Mouse (Mus musculus) olfactory bulb, adult 2 months (tissue): ENCODE measurements around the gene Timd2. TPM values are rescaled to one million over a fixed set of nuclear protein-coding genes. Genes with fewer than 3 reads are reported as not detected.
"Not testable (repeated sequence)": the region's sequence is repeated elsewhere in the genome, so short reads cannot be mapped to it uniquely, and the experiment has no call there.

Experiments
- H3K27ac ChIP-seq: fragments of 200-500 bp; 2 replicates; pipeline ENCODE4 v1.5.1; 2012; ENCODE audit warnings: low read depth, low read length; ENCODE audit not compliant: insufficient read depth
- H3K4me1 ChIP-seq: fragments of 200-500 bp; 2 replicates; pipeline ENCODE4 v1.6.1; 2012; ENCODE audit warnings: low read length; ENCODE audit not compliant: control insufficient read depth, insufficient read depth
- H3K4me3 ChIP-seq: fragments of 200-500 bp; 2 replicates; pipeline ENCODE4 v1.5.1; 2012; ENCODE audit warnings: mild to moderate bottlenecking, low read depth, low read length, moderate library complexity; ENCODE audit not compliant: insufficient read depth
- CTCF ChIP-seq: fragments of 200-500 bp; IDR thresholded peaks from 2 replicates; pipeline ENCODE4 v1.5.1; 2012; ENCODE audit warnings: low read depth, mild to moderate bottlenecking, low read length, moderate library complexity; ENCODE audit not compliant: insufficient read depth
- POLR2A ChIP-seq: fragments of 200-500 bp; IDR thresholded peaks from 2 replicates; pipeline ENCODE4 v1.6.1; 2012; ENCODE audit warnings: mild to moderate bottlenecking, low read depth, low read length, moderate library complexity; ENCODE audit not compliant: insufficient read depth
- WGBS: fragments of 180-500 bp; shearing (Covaris S2); methylation state at CpG from one replicate; pipeline ENCODE4 v1.1.7; 2018; 5-methylcytosine and 5-hydroxymethylcytosine counted together
- polyA plus RNA-seq: library from polyadenylated mRNA; stranded (reverse); fragments of >200 nt; gene quantifications from 2 replicates; pipeline ENCODE4 v1.2.4, GENCODE M21; 2012; ENCODE audit warnings: low replicate concordance; ENCODE audit not compliant: missing spikeins, insufficient read depth, insufficient read length

The Timd2 gene
- not detected in 2 replicates for polyA plus RNA-seq

DNA sequence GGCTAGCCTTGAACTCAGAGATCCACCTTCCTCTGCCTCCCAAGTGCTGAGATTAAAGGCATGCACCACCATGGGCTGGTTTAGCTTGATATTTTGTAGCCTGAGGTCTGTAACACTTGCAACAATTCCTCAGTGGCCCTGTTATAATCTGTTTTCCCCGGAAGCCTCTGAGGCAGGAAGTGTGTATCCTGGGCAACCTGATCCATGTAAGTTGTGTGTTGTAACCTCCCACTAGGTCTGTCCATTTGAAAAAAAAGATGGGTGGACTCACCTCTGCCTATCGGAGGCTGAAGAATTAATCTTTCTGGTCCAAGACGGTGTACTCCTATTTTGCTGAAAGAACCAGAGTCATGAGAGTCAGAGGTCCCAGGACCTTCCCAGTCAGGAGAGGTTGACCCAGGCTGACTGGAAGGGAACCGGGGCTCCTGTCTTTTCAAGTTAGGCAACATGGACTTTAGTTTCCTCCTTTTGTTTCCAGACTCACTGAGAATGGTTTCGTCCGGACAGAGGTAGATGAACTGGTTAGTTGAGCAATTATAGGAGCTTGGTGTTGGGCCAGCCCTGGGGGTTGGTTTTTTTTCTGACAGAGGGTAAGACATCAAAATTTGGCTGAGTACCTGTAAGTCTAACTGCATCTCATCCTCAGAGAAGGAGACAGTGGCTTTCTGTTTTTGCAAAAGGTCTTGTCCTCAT lies at the start of gene Timd2:
Gene Timd2 (minus strand): TSS at position 398 of the 693 bp plus-strand sequence.
- 85% methylated on average over 6 of the region's 6 CpGs for WGBS
- Histone ChIP-seq H3K27ac (no peak within 1 kb of the TSS), H3K4me3 (no peak within 1 kb of the TSS), H3K4me1 (no peaks in the 10 kb centered on the region)
- no peak for TF ChIP-seq CTCF
- no peak for TF ChIP-seq POLR2A

DNA sequence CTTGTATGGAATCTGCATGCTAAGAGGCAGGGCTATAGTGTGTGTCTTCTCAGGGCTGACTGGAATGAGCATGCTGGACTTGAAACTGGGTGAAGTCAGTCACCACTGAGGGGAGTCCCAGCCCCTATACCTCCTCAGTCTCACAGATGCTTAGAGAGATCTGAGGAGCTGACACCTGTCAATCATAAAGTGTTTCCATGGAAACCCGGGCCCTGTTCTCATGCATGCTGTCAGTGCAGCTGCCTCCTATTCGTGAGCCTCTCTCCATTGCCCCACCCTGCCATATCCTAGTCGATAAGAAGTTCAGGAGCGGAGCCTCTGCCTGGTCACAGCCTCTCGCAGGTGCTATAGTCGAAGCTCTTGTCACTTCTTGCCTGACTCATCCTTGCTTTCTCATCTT lies 48.9 kb upstream of the Timd2 start:
- WGBS = 90% methylated on average over 6 of the region's 6 CpGs
- not testable (repeated sequence) for H3K4me3 ChIP-seq, H3K27ac ChIP-seq, H3K4me1 ChIP-seq

DNA sequence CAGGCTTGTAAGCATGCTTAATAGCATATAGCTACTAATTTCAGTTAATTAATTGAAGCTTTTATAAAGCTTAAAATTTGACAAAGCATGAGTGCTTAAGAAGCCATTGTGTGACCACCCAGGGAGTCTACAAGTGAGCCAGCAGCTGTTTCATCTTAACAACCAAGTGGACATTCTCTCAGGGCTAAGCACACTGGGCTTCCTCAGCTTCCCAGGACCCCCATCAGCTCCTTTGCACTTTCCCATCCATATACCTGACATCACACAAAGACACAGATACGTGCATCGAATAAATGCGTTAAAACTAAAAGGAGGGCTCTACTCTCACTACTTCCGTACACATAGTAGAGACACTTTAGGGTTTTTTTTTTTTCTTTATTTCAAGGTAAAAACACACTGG lies 47.8 kb upstream of the Timd2 start:
- WGBS = 54% methylated on average over 4 of the region's 4 CpGs
- TF ChIP-seq POLR2A (no peak), CTCF (no peak)
- no peaks in the 10 kb centered on the region for H3K4me1 ChIP-seq
- H3K4me3 ChIP-seq = no peak overlapping the region
- H3K27ac ChIP-seq = no peak overlapping the region

DNA sequence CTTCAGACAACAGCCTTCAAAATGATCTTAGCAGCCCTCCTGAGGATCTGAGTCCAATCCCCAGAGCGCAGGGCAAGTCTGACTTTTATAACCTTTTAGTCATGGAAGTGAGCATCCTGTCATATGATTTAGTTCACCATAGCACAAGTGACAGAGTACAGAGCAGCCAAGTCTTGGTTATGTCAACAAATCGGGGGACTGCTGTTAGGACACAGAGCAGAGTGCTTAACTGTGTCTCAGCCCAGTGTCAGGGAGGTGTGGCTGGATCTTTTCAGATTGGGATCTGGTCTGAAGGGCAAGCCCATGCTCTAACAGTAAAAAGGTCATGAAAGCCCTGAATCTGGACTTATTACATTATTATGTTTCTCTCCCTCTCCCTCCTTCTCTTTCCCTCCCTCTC lies 46.8 kb upstream of the Timd2 start:
- Histone ChIP-seq H3K4me1 (no peaks in the 10 kb centered on the region), H3K27ac (no peak overlapping the region), H3K4me3 (no peak overlapping the region)
- TF ChIP-seq POLR2A (no peak), CTCF (no peak)
- 80% methylated on average over 2 of the region's 2 CpGs for WGBS

DNA sequence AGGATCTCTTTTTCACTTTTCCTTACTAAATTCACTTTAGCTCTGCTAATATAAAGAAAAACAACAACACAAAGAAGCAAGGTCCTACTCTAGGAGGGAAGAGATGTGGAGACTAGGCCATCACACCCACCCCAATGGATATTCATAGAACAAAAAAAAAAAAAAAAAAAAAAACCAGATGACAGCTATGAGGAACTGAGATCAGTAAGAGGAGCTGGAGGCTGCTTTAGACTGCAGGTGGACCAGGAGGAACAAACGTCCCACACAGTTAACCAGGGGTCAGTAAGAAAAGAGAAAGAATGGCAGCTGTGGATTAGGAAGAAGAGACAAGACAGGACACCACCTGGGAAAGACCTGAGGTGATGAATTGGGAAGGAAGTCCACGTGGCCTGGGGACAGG lies 41.1 kb upstream of the Timd2 start:
- Histone ChIP-seq H3K4me3 (no peak overlapping the region), H3K4me1 (no peaks in the 10 kb centered on the region), H3K27ac (no peak overlapping the region)
- no peak for TF ChIP-seq CTCF
- TF ChIP-seq POLR2A = no peak
- 65% methylated on average over 2 of the region's 2 CpGs for WGBS

DNA sequence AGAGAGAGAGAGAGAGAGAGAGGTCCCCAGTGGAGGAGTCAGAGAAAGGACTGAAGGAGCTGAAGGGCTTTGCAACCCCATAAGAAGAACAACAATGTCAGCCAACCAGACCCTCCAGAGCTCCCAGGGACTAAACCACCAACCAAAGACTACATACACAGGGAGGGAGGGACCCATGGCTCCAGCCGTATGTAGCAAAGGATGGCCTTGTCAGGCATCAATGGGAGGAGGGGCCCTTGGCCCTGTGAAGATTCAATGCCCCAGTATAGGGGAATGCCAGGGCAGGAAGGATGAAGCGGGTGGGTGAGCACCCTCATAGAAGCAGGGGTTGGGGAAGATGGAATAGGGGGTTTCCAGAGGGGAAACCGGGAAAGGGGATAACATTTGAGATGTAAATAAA lies 34.9 kb upstream of the Timd2 start:
- WGBS = 74% methylated on average over 3 of the region's 3 CpGs
- H3K4me1 ChIP-seq = no peaks in the 10 kb centered on the region
- TF ChIP-seq POLR2A = no peak
- no peak for TF ChIP-seq CTCF

DNA sequence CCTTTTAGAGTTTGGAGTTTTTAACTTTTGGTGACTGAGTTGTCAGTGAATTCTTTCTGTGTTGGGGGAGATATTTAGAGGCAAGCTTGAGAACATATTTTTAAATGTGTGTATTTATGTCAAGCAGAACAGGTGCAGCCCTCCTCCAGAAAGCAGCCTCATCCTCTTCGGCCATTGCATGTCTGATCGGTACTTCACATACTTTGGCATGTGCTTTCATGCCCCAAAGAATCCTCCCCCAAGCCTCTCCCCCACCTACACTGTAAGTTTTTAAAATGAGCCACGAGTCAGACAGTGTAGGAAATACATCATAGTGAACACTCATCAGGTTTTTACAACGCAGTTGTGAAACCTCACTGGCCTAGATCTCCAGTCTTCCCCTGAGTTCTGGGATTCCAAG lies 34.0 kb upstream of the Timd2 start:
- Histone ChIP-seq H3K4me1 (no peaks in the 10 kb centered on the region), H3K27ac (no peak overlapping the region), H3K4me3 (no peak overlapping the region)
- WGBS = 82% methylated on average over 4 of the region's 4 CpGs
- TF ChIP-seq CTCF (no peak), POLR2A (no peak)

More for the DNA sequence above, 34.9 kb upstream of the Timd2 start:
- Histone ChIP-seq H3K27ac (no peak overlapping the region), H3K4me3 (no peak overlapping the region)

DNA sequence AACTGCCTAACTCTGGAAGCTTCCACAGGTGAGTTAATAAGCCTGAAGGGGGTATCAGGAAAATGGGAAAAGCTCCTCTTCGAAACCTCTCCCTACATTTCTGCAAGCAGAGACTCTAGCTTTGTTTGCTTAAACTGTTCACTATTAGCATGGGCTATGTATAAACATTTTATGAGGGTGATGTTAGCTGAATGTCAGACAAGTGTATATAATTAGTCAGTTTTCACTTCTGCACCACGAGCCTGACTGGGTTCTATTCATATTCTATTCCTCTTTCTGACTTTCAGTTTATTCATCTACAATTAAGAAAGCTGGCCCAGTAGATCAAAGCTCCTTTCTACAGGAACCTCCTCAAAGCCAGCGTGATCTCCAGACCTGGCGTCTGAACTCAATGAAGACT lies 32.6 kb upstream of the Timd2 start:
- Histone ChIP-seq H3K27ac (no peak overlapping the region), H3K4me3 (no peak overlapping the region), H3K4me1 (no peaks in the 10 kb centered on the region)
- TF ChIP-seq POLR2A = no peak
- TF ChIP-seq CTCF = no peak
- WGBS = 78% methylated on average over 4 of the region's 4 CpGs

DNA sequence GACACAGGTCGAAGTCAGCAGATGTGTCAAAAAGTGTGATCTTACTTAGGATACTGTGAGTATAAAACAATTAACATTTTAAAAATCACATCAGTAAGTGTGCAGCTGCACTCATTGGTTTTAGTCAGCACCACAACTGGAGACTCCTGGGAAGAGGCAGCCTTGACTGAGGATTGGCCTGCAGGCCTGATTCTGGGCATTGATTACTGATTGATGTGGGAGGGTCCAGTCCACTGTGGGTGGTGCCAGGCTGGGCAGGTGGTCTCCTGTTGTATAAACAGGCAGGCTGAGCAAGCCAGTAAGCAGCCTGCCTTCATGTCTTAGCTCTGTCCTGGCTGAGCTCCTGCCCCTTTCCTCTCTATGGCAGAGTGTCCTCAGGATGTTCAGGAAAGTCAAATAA lies 28.2 kb upstream of the Timd2 start, which contains the start of gene Havcr1:
Gene Havcr1 (plus strand): TSS at position 5 of the 400 bp plus-strand sequence.
- H3K27ac ChIP-seq, H3K4me3 ChIP-seq, H3K4me1 ChIP-seq: not testable (repeated sequence)
- 94% methylated on average over 1 of the region's 1 CpGs for WGBS

DNA sequence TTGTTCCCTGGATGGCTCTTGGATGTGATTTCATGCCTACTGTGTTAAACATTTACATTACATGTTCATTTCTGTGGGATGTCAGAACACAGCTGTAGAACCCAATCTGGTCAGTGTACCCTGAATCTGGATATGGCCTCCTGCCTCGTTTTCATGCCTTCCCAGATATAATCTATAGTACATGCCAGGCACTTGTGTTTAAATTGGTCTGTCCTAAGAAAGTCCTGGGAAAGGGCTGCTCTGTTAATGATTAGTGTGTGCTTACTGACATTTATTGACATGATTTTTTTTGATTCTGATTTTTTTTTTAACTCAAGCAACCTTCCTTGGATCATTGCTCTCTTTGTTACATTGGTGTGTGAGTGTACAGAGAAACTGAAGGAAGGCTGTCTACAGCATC lies 27.8 kb upstream of the Timd2 start:
- 67% methylated on average over 1 of the region's 1 CpGs for WGBS
- H3K4me3 ChIP-seq = no peak overlapping the region
- TF ChIP-seq CTCF = no peak
- TF ChIP-seq POLR2A = no peak
- no peaks in the 10 kb centered on the region for H3K4me1 ChIP-seq
- H3K27ac ChIP-seq = no peak overlapping the region
